Comparison of ENCODE assay signal across 11 mouse cellular contexts in the genomic region with DNA sequence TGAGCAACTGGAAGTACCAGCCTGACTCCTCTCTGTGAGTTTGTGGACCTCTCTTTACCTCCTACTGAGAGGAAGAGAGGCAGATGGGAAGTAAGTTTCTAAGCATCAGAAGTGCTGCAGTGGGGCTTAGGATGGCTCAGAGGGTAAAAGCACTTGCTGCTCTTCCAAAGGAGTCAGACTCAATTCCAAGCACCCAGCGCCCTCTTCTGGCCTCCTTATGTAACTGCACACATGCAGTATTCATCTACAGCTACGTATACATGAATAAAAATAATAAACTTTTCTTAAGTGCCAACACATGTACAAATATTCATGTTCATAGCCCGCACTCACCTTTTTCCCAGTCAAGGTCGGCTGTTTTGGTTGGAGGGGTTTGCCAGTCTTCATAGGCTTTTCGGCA. TPM values are rescaled to one million over a fixed set of nuclear protein-coding genes. Genes with fewer than 3 reads are reported as not detected.
DNase-seq lines count a peak whose midpoint lies in the region; ATAC-seq and TF ChIP-seq lines count a peak whose summit lies in the region.
"Had no signal": no experiment of that assay in that cellular context is flagged by ENCODE, and none has a peak within 500 bp of the region (broad histone marks: within the 10 kb centered on the region; RNA-seq: fewer than 3 reads in every experiment).

No protein-coding gene starts in this region.

- no peak overlapping the region for H3K9ac ChIP-seq in liver, embryonic 12.5 days
- no peak overlapping the region for H3K9ac ChIP-seq in ES-E14 (ENCODE audit: insufficient read depth, low read depth, low read length, poor library complexity, severe bottlenecking)
- H3K9ac ChIP-seq in liver, postnatal 0 days (replicated peaks), result no peak overlapping the region
- no peak overlapping the region for H3K9ac ChIP-seq in forebrain, embryonic 16.5 days (replicated peaks; ENCODE audit: low read depth, low read length)

- H3K36me3 ChIP-seq in liver, embryonic 12.5 days, result peaks cover 29% of the 10 kb centered on the region
- peaks cover 11% of the 10 kb centered on the region; the same call in 1 of the 2 replicates for H3K36me3 ChIP-seq in ES-E14 (ENCODE audit: control insufficient read depth, insufficient read depth, low read length, poor library complexity, severe bottlenecking)
- H3K36me3 ChIP-seq in liver, postnatal 0 days (replicated peaks; ENCODE audit: insufficient read depth, low read length), result peaks cover 15% of the 10 kb centered on the region
- H3K36me3 ChIP-seq in forebrain, embryonic 16.5 days (ENCODE audit: control insufficient read depth, insufficient read depth), result no peaks in the 10 kb centered on the region

- DNase-seq in CD4-positive, CD25-positive, alpha-beta regulatory T cell, adult 2 months (ENCODE audit: low read depth, low spot score), result peak; percentile 17
- DNase-seq in liver, result peak; percentile 40
- DNase-seq in ES-E14 (ENCODE audit: low read depth, low spot score), result no peak
- no peak for DNase-seq in liver, postnatal 0 days
- no peak for DNase-seq in urinary bladder, adult 18-20 months (ENCODE audit: low spot score in 2 of 2)
- DNase-seq: lung, postnatal 4 days had no signal

- H3K27ac ChIP-seq in liver, embryonic 12.5 days, result no peak overlapping the region
- H3K27ac ChIP-seq in ES-E14 (ENCODE audit: insufficient read depth, low read depth, low read length, poor library complexity, severe bottlenecking), result no peak overlapping the region
- no peak overlapping the region for H3K27ac ChIP-seq in liver, postnatal 0 days (ENCODE audit: low read depth)
- H3K27ac ChIP-seq in forebrain, embryonic 16.5 days (ENCODE audit: low read length), result no peak overlapping the region

- ATAC-seq in CD4-positive, CD25-positive, alpha-beta regulatory T cell, adult 4 months, result no peak
- no peak for ATAC-seq in liver, embryonic 12.5 days
- ATAC-seq in liver, postnatal 0 days, result no peak
- no peak for ATAC-seq in forebrain, embryonic 16.5 days
- ATAC-seq: activated CD4-positive, CD25-positive, alpha-beta regulatory T cell, adult 4 months; inflammation-experienced regulatory T-cells, adult 6 months had no signal

- peak; percentile 62 for TF ChIP-seq CTCF in liver, postnatal 0 days (IDR thresholded peaks at IDR 0.05; ENCODE audit: low read depth)

- 70% methylated on average over 5 of the region's 5 CpGs for WGBS in liver, embryonic 12.5 days (ENCODE audit: insufficient replicate concordance)
- WGBS in liver, postnatal 0 days (ENCODE audit: insufficient replicate concordance), result 72% methylated on average over 5 of the region's 5 CpGs
- 82% methylated on average over 5 of the region's 5 CpGs for WGBS in forebrain, embryonic 16.5 days

- in situ Hi-C loops in ES-E14 (cut with MboI; ENCODE audit: low sequenced_read_pairs in 2 of 2, unreplicated experiment in 2 of 2), result no loop called here

- H3K9me3 ChIP-seq in liver, embryonic 12.5 days (replicated peaks), result no peaks in the 10 kb centered on the region
- no peaks in the 10 kb centered on the region for H3K9me3 ChIP-seq in ES-E14 (ENCODE audit: control insufficient read depth, insufficient read depth, low read depth, low read length)
- no peaks in the 10 kb centered on the region for H3K9me3 ChIP-seq in liver, postnatal 0 days (ENCODE audit: low read length)
- no peaks in the 10 kb centered on the region for H3K9me3 ChIP-seq in forebrain, embryonic 16.5 days (ENCODE audit: control insufficient read depth, low read length)

- no peak for TF ChIP-seq EP300 in liver, postnatal 0 days (IDR thresholded peaks at IDR 0.05; ENCODE audit: low read depth)

- no peak overlapping the region for H3K4me2 ChIP-seq in liver, embryonic 12.5 days
- no peak overlapping the region for H3K4me2 ChIP-seq in liver, postnatal 0 days (ENCODE audit: low read depth, low read length)
- no peak overlapping the region for H3K4me2 ChIP-seq in forebrain, embryonic 16.5 days (ENCODE audit: low read length)

- no peak overlapping the region for H3K4me3 ChIP-seq in liver, embryonic 12.5 days
- peak overlapping the region in 1 of 2 experiments; percentile 75; a peak in 2 of 4 replicates for H3K4me3 ChIP-seq in ES-E14 (ENCODE audit: insufficient read depth in 1 of 2, low read depth in 1 of 2, low read length in 2 of 2, poor library complexity in 1 of 2, severe bottlenecking in 1 of 2)
- no peak overlapping the region for H3K4me3 ChIP-seq in liver, postnatal 0 days (ENCODE audit: low read depth, low read length)
- no peak overlapping the region for H3K4me3 ChIP-seq in forebrain, embryonic 16.5 days (replicated peaks; ENCODE audit: low read length)

- peaks cover 15% of the 10 kb centered on the region for H3K4me1 ChIP-seq in liver, embryonic 12.5 days
- peaks cover 0 to 2% of the 10 kb centered on the region in 2 experiments; a peak in 1 of 4 replicates for H3K4me1 ChIP-seq in ES-E14 (ENCODE audit: control insufficient read depth in 2 of 2, insufficient read depth in 2 of 2, low read length in 2 of 2, poor library complexity in 1 of 2)
- peaks cover 11% of the 10 kb centered on the region for H3K4me1 ChIP-seq in liver, postnatal 0 days (ENCODE audit: insufficient read depth)
- H3K4me1 ChIP-seq in forebrain, embryonic 16.5 days (replicated peaks; ENCODE audit: control insufficient read depth, insufficient read depth, low read length), result peaks cover 4% of the 10 kb centered on the region; the same call in 1 of the 2 replicates

- H3K27me3 ChIP-seq in liver, embryonic 12.5 days (replicated peaks), result no peaks in the 10 kb centered on the region
- H3K27me3 ChIP-seq in liver, postnatal 0 days (ENCODE audit: insufficient read depth, low read length), result no peaks in the 10 kb centered on the region
- no peaks in the 10 kb centered on the region for H3K27me3 ChIP-seq in forebrain, embryonic 16.5 days (replicated peaks; ENCODE audit: control insufficient read depth, insufficient read depth, low read length)

TF ChIP-seq in ES-E14, 5 proteins besides CTCF, POLR2A, EP300 and RAD21:
- 0 out of 2 replicates have a peak, but pooled peaks have one; percentile 8 for TF ChIP-seq ZC3H11A (IDR thresholded peaks at IDR 0.05; ENCODE audit: borderline replicate concordance, low read depth, low read length)
- TF ChIP-seq ZNF384 (IDR thresholded peaks at IDR 0.05; ENCODE audit: low read depth, low read length), result no peak

RNA-seq across cellular contexts. Expression of gene Pttg1, which starts 1.7 kb away (rescaled TPM):
- 100 to 1,000 TPM; 183 to 195 TPM for polyA plus RNA-seq in CD4-positive, CD25-positive, alpha-beta regulatory T cell, adult 4 months (2017; shearing (Covaris generic))
- 57.5 and 63.6 TPM in 2 replicates for polyA plus RNA-seq in liver, embryonic 12.5 days (2016; fragmentation: Nextera tagmentation; extraction: Ambion mirVana)
- 69.3 and 90.5 TPM in 2 replicates for total RNA-seq in ES-E14 (2012; rRNA removed)
- 61.8 and 62.5 TPM in 2 replicates for polyA plus RNA-seq in liver, postnatal 0 days (2015; fragmentation: Nextera tagmentation; extraction: Ambion mirVana)
- 27.0 and 32.7 TPM in 2 replicates for polyA plus RNA-seq in forebrain, embryonic 16.5 days (2015; fragmentation: Nextera tagmentation; extraction: Ambion mirVana)

RNA-seq across cellular contexts. Expression of gene Slu7, which starts 9.2 kb away (rescaled TPM):
- 100 to 1,000 TPM; 103 to 115 TPM for polyA plus RNA-seq in CD4-positive, CD25-positive, alpha-beta regulatory T cell, adult 4 months (2017; shearing (Covaris generic))
- 31.6 and 32.3 TPM in 2 replicates for polyA plus RNA-seq in liver, embryonic 12.5 days (2016; fragmentation: Nextera tagmentation; extraction: Ambion mirVana)
- total RNA-seq in ES-E14 (2012; rRNA removed), result 23.5 and 28.8 TPM in 2 replicates
- polyA plus RNA-seq in liver, postnatal 0 days (2015; fragmentation: Nextera tagmentation; extraction: Ambion mirVana), result 19.7 and 20.3 TPM in 2 replicates
- 76.9 and 87.8 TPM in 2 replicates for polyA plus RNA-seq in forebrain, embryonic 16.5 days (2015; fragmentation: Nextera tagmentation; extraction: Ambion mirVana)

RNA-seq across cellular contexts. Expression of gene C1qtnf2, which starts 49.7 kb away (rescaled TPM):
- not detected for polyA plus RNA-seq in CD4-positive, CD25-positive, alpha-beta regulatory T cell, adult 4 months (2017; shearing (Covaris generic))
- 0.29 and 0.42 TPM in 2 replicates for polyA plus RNA-seq in liver, embryonic 12.5 days (2016; fragmentation: Nextera tagmentation; extraction: Ambion mirVana)
- total RNA-seq in ES-E14 (2012; rRNA removed), result not detected in 2 replicates
- 2.5 and 2.7 TPM in 2 replicates for polyA plus RNA-seq in liver, postnatal 0 days (2015; fragmentation: Nextera tagmentation; extraction: Ambion mirVana)
- 5.9 and 6.5 TPM in 2 replicates for polyA plus RNA-seq in forebrain, embryonic 16.5 days (2015; fragmentation: Nextera tagmentation; extraction: Ambion mirVana)
- polyA plus RNA-seq: activated CD4-positive, CD25-positive, alpha-beta regulatory T cell, adult 4 months; inflammation-experienced regulatory T-cells, adult 6 months had no signal

Comparison
In these comparisons a context has a peak if more than half of its experiments do, and no peak if none do; other contexts are left out.
1. DNase-seq: peak in CD4-positive, CD25-positive, alpha-beta regulatory T cell, adult 2 months (single experiment) and liver (single experiment); none in ES-E14 (single experiment), liver, postnatal 0 days (single experiment) and urinary bladder, adult 18-20 months (0 of 2).